Mouse (Mus musculus) ES-E14 (cell line): ENCODE measurements at regions not wholly inside any gene's neighbourhood (a gene's known extent, or its start where the extent isn't known, plus 50 kb on each side); places are given as distances from the start of the nearest gene placed in this dataset.

ENCODE experiments used
- DNase-seq: peaks from one replicate; pipeline ENCODE4 v3.0.0-alpha.2; 2013; ENCODE audit warnings: low read depth, low spot score
- H3K27ac ChIP-seq: 2 replicates; pipeline ENCODE4 v1.5.1; 2012; ENCODE audit warnings: low read depth, mild to moderate bottlenecking, low read length, moderate library complexity, mixed read lengths; ENCODE audit not compliant: poor library complexity, insufficient read depth, severe bottlenecking
- H3K36me3 ChIP-seq: 2 replicates; pipeline ENCODE4 v1.6.1; 2012; ENCODE audit warnings: mild to moderate bottlenecking, low read length, moderate library complexity, mixed read lengths; ENCODE audit not compliant: control insufficient read depth, poor library complexity, insufficient read depth, severe bottlenecking
- H3K4me1 ChIP-seq, 2 experiments: fragments of 150-350 bp in 1 of 2; sonication (generic) in 1 of 2; 2 replicates each; pipeline ENCODE4 v1.6.1; 2012; ENCODE audit warnings: low read length in 2 of 2, mild to moderate bottlenecking in 1 of 2, mixed read lengths in 1 of 2; ENCODE audit not compliant: control insufficient read depth in 2 of 2, insufficient read depth in 2 of 2, poor library complexity in 1 of 2
- H3K4me3 ChIP-seq, 2 experiments: fragments of 150-350 bp in 1 of 2; sonication (generic) in 1 of 2; 2 replicates each; pipeline ENCODE4 v1.5.1; 2012; ENCODE audit warnings: low read length in 2 of 2, low read depth in 1 of 2, mild to moderate bottlenecking in 1 of 2, mixed read lengths in 1 of 2; ENCODE audit not compliant: insufficient read depth in 1 of 2, poor library complexity in 1 of 2, severe bottlenecking in 1 of 2
- H3K9ac ChIP-seq: 2 replicates; pipeline ENCODE4 v1.6.1; 2012; ENCODE audit warnings: low read depth, mild to moderate bottlenecking, low read length, mixed read lengths; ENCODE audit not compliant: poor library complexity, insufficient read depth, severe bottlenecking
- H3K9me3 ChIP-seq: fragments of 150-350 bp; sonication (generic); 2 replicates; pipeline ENCODE4 v1.6.1; 2012; ENCODE audit warnings: low read depth, mild to moderate bottlenecking, low read length; ENCODE audit not compliant: control insufficient read depth, insufficient read depth
- CHD2 ChIP-seq: IDR thresholded peaks from 2 replicates; pipeline ENCODE4 v1.6.1; 2014; ENCODE audit warnings: mild to moderate bottlenecking, low read depth, low read length, inconsistent platforms
- HCFC1 ChIP-seq: IDR thresholded peaks from 2 replicates; pipeline ENCODE4 v1.6.1; 2012; ENCODE audit warnings: low read length, inconsistent platforms, borderline replicate concordance; ENCODE audit not compliant: insufficient read depth
- MAFK ChIP-seq: IDR thresholded peaks from 2 replicates; pipeline ENCODE4 v1.6.1; 2014; ENCODE audit warnings: mild to moderate bottlenecking, low read depth, low read length, inconsistent platforms; ENCODE audit not compliant: insufficient read depth
- ZC3H11A ChIP-seq: IDR thresholded peaks from 2 replicates; pipeline ENCODE4 v1.6.1; 2012; ENCODE audit warnings: low read depth, mild to moderate bottlenecking, inconsistent platforms, low read length, borderline replicate concordance
- ZNF384 ChIP-seq: IDR thresholded peaks from 2 replicates; pipeline ENCODE4 v1.6.1; 2012; ENCODE audit warnings: low read depth, low read length, inconsistent platforms
- in situ Hi-C, 2 experiments: fragments of 600-800 bp; cut with MboI; formaldehyde crosslinking; loops; one replicate each; pipeline ENCODE4 v1.15.1; 2025; ENCODE audit warnings: low sequenced_read_pairs in 2 of 2, inconsistent platforms in 1 of 2; ENCODE audit not compliant: unreplicated experiment in 2 of 2

DNA sequence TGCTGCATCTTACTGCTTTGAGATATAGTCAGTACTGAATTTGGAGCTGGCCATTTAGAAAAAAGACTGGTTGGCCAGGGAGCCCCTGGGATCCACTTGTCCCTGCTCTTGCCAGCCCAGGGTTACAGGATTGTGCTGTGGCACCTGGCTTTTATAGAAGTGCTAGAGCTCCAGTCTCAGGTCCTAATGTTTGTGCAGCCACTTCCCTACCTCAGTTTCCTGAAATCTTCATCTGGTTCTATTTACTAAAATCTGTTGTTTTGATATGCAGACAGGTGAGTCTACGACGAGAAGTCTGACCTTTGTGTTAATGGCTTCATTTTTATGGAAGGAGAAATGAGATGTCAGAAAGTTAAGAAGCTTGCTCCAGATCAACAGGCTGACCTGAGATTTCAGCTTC, 73.0 kb upstream of the Gm47985 start:
- no peak overlapping the region for H3K27ac ChIP-seq
- in situ Hi-C loops, result no loop called here
- no peak overlapping the region for H3K9ac ChIP-seq
- DNase-seq, result no peak
- H3K36me3 ChIP-seq, result no peaks in the 10 kb centered on the region
- no peaks in the 10 kb centered on the region for H3K9me3 ChIP-seq
- H3K4me3 ChIP-seq, result no peak overlapping the region
- TF ChIP-seq ZC3H11A, result no peak
- no peak for TF ChIP-seq HCFC1
- TF ChIP-seq MAFK, result no peak
- TF ChIP-seq CHD2, result no peak
- TF ChIP-seq ZNF384, result no peak
- H3K4me1 ChIP-seq, result peaks cover 0 to 6% of the 10 kb centered on the region in 2 experiments; a peak in 2 of 4 replicates

DNA sequence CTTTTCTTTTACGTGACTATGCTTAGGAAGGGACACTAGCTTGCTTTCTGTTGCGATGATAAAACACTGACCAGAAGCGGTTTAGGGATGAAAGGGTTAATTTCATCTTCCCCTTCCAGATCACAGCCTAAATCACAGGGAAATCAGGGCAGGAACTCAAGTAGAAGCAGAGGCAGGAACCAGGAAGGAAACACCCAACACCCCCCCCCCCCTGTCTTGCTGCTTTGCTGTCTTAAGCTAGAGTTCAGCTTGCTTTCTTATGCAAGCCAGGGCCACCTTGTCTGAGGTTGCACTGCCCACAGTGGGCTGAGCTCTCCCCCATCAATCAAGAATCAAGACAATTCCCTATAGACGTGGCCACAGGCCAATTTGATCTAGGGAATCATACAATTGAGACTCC, 71.9 kb upstream of the Gm47985 start:
- H3K27ac ChIP-seq, result no peak overlapping the region
- no peaks in the 10 kb centered on the region for H3K9me3 ChIP-seq
- in situ Hi-C loops, result no loop called here
- H3K4me3 ChIP-seq, result no peak overlapping the region
- TF ChIP-seq ZC3H11A (no peak), CHD2 (no peak), ZNF384 (no peak), HCFC1 (no peak), MAFK (no peak)
- H3K36me3 ChIP-seq, result no peaks in the 10 kb centered on the region
- H3K9ac ChIP-seq, result no peak overlapping the region; the same call in 1 of the 2 replicates
- DNase-seq, result no peak
- H3K4me1 ChIP-seq, result peaks cover 0 to 6% of the 10 kb centered on the region in 2 experiments; a peak in 2 of 4 replicates

DNA sequence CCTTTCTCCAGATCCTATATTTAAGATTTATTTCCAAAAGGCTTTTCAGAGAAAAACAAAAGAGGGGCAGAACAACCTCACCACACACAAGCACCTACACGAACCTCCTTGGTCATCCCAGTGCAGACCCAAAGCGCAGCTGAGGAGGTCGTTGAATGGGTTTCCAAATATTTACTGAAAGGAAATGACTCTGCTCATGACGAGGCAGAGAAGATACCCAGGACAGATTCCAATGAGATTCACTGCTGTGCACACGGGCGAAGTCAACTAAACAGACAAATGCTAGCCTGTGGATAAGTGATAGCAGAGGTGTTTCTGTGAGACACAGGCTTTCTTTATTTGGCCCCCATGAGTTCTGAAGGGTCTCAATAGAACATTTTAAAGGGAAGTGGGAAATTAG, 70.7 kb upstream of the Gm47985 start:
- peaks cover 0 to 6% of the 10 kb centered on the region in 2 experiments; a peak in 2 of 4 replicates for H3K4me1 ChIP-seq
- no peak for DNase-seq
- in situ Hi-C loops, result no loop called here
- H3K27ac ChIP-seq, result no peak overlapping the region
- no peak for TF ChIP-seq ZC3H11A
- TF ChIP-seq CHD2, result no peak
- no peak for TF ChIP-seq MAFK
- no peak overlapping the region for H3K9ac ChIP-seq
- no peaks in the 10 kb centered on the region for H3K36me3 ChIP-seq
- no peak overlapping the region for H3K4me3 ChIP-seq
- no peaks in the 10 kb centered on the region for H3K9me3 ChIP-seq

DNA sequence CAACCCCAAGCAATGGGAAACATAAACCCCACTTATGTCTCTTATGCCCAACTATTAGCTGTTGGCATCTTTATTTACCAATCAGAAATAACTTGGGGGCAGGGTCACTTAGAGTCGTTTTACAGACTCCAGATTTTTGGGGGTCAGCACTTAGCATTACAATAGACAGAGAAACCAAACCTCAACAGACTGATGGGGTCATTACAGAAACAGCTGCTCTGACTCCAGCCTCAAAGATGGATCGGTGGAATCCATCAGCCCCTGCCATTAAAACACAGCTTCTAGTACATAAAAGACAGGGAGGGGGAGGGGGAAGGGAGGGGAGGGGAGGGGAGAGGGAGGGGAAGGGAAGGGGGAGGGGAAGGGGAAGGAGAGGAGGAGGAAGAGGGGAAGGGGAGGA, 69.9 kb upstream of the Gm47985 start:
- in situ Hi-C loops, result no loop called here
- TF ChIP-seq MAFK (no peak), ZNF384 (no peak), HCFC1 (no peak), ZC3H11A (no peak), CHD2 (no peak)
- no peak overlapping the region; the same call in 1 of the 2 replicates for H3K27ac ChIP-seq
- no peaks in the 10 kb centered on the region for H3K36me3 ChIP-seq
- H3K4me3 ChIP-seq, result no peak overlapping the region
- peaks cover 0 to 6% of the 10 kb centered on the region in 2 experiments; a peak in 2 of 4 replicates for H3K4me1 ChIP-seq
- no peak overlapping the region for H3K9ac ChIP-seq
- no peaks in the 10 kb centered on the region for H3K9me3 ChIP-seq
- DNase-seq, result no peak

DNA sequence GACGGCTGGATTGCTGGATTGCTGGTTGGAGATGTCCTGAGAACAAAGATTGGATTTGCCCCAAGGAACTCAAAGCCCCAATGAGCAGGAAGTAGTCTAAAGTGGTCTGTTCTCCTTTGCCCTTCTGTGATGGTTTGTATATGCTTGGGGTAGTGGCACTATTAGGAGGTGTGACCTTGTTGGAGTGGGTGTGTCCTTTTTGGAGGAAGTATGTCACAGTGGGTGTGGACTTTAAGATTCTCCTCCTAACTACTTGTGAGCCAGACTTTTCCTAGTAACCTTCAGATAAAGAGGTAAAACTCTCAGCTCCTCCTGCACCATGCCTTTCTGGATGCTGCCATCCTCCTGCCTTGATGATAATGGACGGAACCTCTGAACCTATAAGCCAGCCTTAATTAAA, 69.1 kb upstream of the Gm47985 start:
- Histone ChIP-seq H3K27ac (no peak overlapping the region; the same call in 1 of the 2 replicates), H3K4me3 (no peak overlapping the region), H3K9ac (no peak overlapping the region), H3K9me3 (no peaks in the 10 kb centered on the region), H3K36me3 (no peaks in the 10 kb centered on the region), H3K4me1 (peaks cover 0 to 6% of the 10 kb centered on the region in 2 experiments; a peak in 2 of 4 replicates)
- in situ Hi-C loops, result no loop called here
- DNase-seq, result no peak
- no peak for TF ChIP-seq ZNF384
- TF ChIP-seq CHD2, result no peak
- TF ChIP-seq ZC3H11A, result no peak
- no peak for TF ChIP-seq MAFK
